Mouse (Mus musculus): ENCODE results near the gene Mybpc2.

DNA sequence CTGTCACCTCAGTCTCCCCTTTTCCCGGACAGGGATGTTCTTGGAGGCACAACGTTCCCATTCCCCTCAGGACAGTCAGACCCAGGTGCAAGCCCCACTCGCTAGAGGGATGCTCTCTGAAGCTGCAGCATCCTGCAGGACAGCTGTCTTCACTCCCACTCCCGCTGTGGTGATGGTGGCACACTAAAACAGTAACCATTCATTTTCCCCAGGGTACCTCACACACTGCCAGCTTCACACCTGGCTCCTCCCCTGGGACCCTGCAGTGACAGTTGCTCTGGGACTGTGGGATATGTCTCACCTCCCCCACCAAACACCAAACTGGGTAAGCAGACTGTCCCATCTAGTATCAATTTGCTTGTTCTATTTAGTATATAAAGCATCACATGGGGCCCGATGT lies 23.3 kb upstream of the Mybpc2 start:
- TF ChIP-seq CTCF (IDR thresholded peaks at IDR 0.05; ENCODE audit: insufficient read depth, low read depth, low read length) (no peak), POLR2A (IDR thresholded peaks at IDR 0.05; ENCODE audit: insufficient read depth, low read depth, low read length) (no peak)

Data from olfactory bulb, adult 2 months (tissue).